Mouse (Mus musculus): ENCODE measurements at regions not wholly inside any gene's neighbourhood (a gene's known extent, or its start where the extent isn't known, plus 50 kb on each side); places are given as distances from the start of the nearest gene placed in this dataset.
A peak's percentile ranks its signal among the peaks of the same experiment; 100 is the strongest.

GRCm38 (mm10) chr6:117422846-117423573 lies 254.7 kb downstream of the Cxcl12 start:
- no peak for DNase-seq (ENCODE audit: low spot score)

- no peak for DNase-seq (ENCODE audit: low spot score)
Measured at GRCm38 (mm10) chr6:117426363-117426762, 258.0 kb downstream of the Cxcl12 start.

- peak; percentile 77 for DNase-seq (ENCODE audit: low spot score)
Measured at GRCm38 (mm10) chr6:117427351-117428142, 259.2 kb downstream of the Cxcl12 start.

GRCm38 (mm10) chr6:117428441-117428840 lies 260.1 kb downstream of the Cxcl12 start:
- DNase-seq (ENCODE audit: low spot score), result peak; percentile 82

GRCm38 (mm10) chr6:117430876-117431781 lies 262.8 kb downstream of the Cxcl12 start:
- DNase-seq (ENCODE audit: low spot score), result peak; percentile 59

- DNase-seq (ENCODE audit: low spot score), result no peak
Measured at GRCm38 (mm10) chr6:117436851-117437250, 268.5 kb downstream of the Cxcl12 start.

- no peak for DNase-seq (ENCODE audit: low spot score)
Measured at GRCm38 (mm10) chr6:117437411-117438101, 269.2 kb downstream of the Cxcl12 start.

GRCm38 (mm10) chr6:117448652-117449051 lies 280.3 kb downstream of the Cxcl12 start:
- no peak for DNase-seq (ENCODE audit: low spot score)

- DNase-seq (ENCODE audit: low spot score), result no peak
Measured at GRCm38 (mm10) chr6:117451001-117451400, 282.7 kb downstream of the Cxcl12 start.

- no peak for DNase-seq (ENCODE audit: low spot score)
Measured at GRCm38 (mm10) chr6:117460193-117460592, 291.9 kb downstream of the Cxcl12 start.

GRCm38 (mm10) chr6:117465165-117465564 lies 296.8 kb downstream of the Cxcl12 start:
- DNase-seq (ENCODE audit: low spot score), result no peak

- no peak for DNase-seq (ENCODE audit: low spot score)
Measured at GRCm38 (mm10) chr6:117465606-117466174, 297.4 kb downstream of the Cxcl12 start.

- peak; percentile 28 for DNase-seq (ENCODE audit: low spot score)
Measured at GRCm38 (mm10) chr6:117479376-117479775, 311.0 kb downstream of the Cxcl12 start.

- no peak for DNase-seq (ENCODE audit: low spot score)
Measured at GRCm38 (mm10) chr6:117480396-117480795, 312.1 kb downstream of the Cxcl12 start.

- DNase-seq (ENCODE audit: low spot score), result no peak
Measured at GRCm38 (mm10) chr6:117489161-117489560, 320.8 kb downstream of the Cxcl12 start.

GRCm38 (mm10) chr6:117489761-117490396 lies 321.5 kb downstream of the Cxcl12 start:
- no peak for DNase-seq (ENCODE audit: low spot score)

- no peak for DNase-seq (ENCODE audit: low spot score)
Measured at GRCm38 (mm10) chr6:117494971-117495370, 326.6 kb downstream of the Cxcl12 start.

GRCm38 (mm10) chr6:117497337-117497736 lies 329.0 kb downstream of the Cxcl12 start:
- no peak for DNase-seq (ENCODE audit: low spot score)

- DNase-seq (ENCODE audit: low spot score), result no peak
Measured at GRCm38 (mm10) chr6:117497904-117498303, 329.6 kb downstream of the Cxcl12 start.

- DNase-seq (ENCODE audit: low spot score), result no peak
Measured at GRCm38 (mm10) chr6:117502346-117502745, 334.0 kb downstream of the Cxcl12 start.

- DNase-seq (ENCODE audit: low spot score), result peak; percentile 36
Measured at GRCm38 (mm10) chr6:117504771-117505170, 336.2 kb upstream of the Zfp637 start.

Data from embryo, embryonic 10 days (tissue).